Mouse (Mus musculus): ENCODE data around the gene Flt1. TPM values are rescaled to one million over a fixed set of nuclear protein-coding genes. Genes with fewer than 3 reads are reported as not detected.
A peak's percentile ranks its signal among the peaks of the same experiment; 100 is the strongest.

The Flt1 gene
- polyA plus RNA-seq, 1 experiment from 2014 or later = 16.7 TPM

GRCm38 (mm10) chr5:147634016-147634415 lies 91.8 kb downstream of the Flt1 start:
- H3K27ac ChIP-seq (ENCODE audit: low read length) = no peak overlapping the region
- no peak overlapping the region for H3K4me3 ChIP-seq (ENCODE audit: low read length)
- H3K36me3 ChIP-seq (ENCODE audit: control insufficient read depth, insufficient read depth, low read length) = no peaks in the 10 kb centered on the region
- no peaks in the 10 kb centered on the region for H3K4me1 ChIP-seq (replicated peaks; ENCODE audit: control insufficient read depth, insufficient read depth, low read length)
- H3K4me2 ChIP-seq (ENCODE audit: low read depth, low read length) = no peak overlapping the region
- no peak for ATAC-seq (ENCODE audit: low read depth)
- H3K9ac ChIP-seq (ENCODE audit: low read length) = no peak overlapping the region
- WGBS = 49% methylated on average over 10 of the region's 11 CpGs
- H3K27me3 ChIP-seq (ENCODE audit: control insufficient read depth, insufficient read depth, low read depth, low read length) = no peaks in the 10 kb centered on the region
- no peaks in the 10 kb centered on the region for H3K9me3 ChIP-seq (ENCODE audit: control insufficient read depth, low read length)

DNA sequence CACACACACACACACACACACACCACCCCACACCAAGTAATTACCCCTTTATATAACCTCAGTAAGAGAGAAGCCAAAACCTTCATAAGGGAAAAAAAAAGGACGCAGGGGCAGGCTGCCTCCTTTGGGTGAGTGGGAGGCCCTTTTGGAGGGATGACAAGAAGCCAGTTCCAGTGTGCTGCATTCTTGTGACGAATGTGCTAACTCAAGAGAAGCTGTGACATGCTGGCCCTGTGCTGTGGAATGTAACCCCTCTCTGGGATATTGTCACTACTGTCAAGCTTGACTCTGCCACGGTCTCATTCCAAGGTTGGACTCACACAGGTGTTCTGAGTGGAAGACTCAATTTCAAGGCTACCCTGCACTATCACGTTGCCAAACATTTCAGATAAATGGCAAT lies 93.1 kb downstream of the Flt1 start:
- H3K4me3 ChIP-seq (ENCODE audit: low read length) = no peak overlapping the region
- no peak overlapping the region for H3K9ac ChIP-seq (ENCODE audit: low read length)
- no peaks in the 10 kb centered on the region for H3K4me1 ChIP-seq (replicated peaks; ENCODE audit: control insufficient read depth, insufficient read depth, low read length)
- no peaks in the 10 kb centered on the region for H3K27me3 ChIP-seq (ENCODE audit: control insufficient read depth, insufficient read depth, low read depth, low read length)
- no peaks in the 10 kb centered on the region for H3K9me3 ChIP-seq (ENCODE audit: control insufficient read depth, low read length)
- H3K27ac ChIP-seq (ENCODE audit: low read length) = no peak overlapping the region
- 62% methylated on average over 4 of the region's 4 CpGs for WGBS
- H3K36me3 ChIP-seq (ENCODE audit: control insufficient read depth, insufficient read depth, low read length) = no peaks in the 10 kb centered on the region
- H3K4me2 ChIP-seq (ENCODE audit: low read depth, low read length) = no peak overlapping the region
- no peak for ATAC-seq (ENCODE audit: low read depth)

DNA sequence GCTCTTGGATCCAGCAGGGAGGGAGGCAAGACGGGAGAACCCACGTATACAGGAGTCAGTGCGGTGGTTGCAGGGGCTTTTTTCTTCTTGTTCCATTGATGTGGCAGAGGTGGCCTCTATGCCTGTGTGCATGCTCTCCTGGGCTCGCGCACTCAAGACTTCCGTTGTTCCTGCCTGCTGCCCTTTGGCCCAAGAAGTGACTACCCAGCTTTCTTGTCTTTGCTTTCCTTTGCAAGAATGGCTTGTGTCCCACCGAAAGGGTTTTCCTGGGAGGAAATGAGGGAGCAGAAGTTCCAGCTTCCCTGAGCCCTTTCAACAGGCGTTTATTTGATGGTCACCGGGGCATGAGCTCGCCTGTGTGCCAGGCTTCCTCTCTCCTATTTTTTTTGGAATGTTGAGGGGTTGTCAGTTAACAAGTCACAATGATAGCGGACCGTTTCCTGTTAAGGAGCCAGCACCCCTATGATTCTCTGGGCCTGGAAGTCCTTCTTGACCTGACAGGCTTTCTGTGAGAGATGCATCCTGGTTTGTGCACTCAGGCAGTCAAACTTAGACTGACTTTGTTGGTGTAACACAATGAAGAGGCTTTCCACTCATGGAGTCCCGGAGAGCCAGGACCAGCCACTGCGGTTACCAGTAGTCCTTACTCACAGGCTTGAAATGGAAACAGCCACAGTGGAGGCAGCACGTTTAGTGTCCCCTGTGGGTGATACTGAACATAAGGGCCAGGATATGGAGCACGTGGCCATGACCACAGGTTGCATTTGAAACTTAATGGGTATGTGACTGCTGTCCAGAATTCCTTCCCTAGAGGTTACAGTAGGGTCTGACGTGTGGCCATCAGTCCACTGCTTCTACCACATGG lies 95.2 kb downstream of the Flt1 start:
- H3K4me3 ChIP-seq (ENCODE audit: low read length) = no peak overlapping the region
- no peak overlapping the region for H3K9ac ChIP-seq (ENCODE audit: low read length)
- H3K4me1 ChIP-seq (replicated peaks; ENCODE audit: control insufficient read depth, insufficient read depth, low read length) = no peaks in the 10 kb centered on the region
- 63% methylated on average over 17 of the region's 17 CpGs for WGBS
- peak overlapping the region; percentile 60 for H3K27ac ChIP-seq (ENCODE audit: low read length)
- no peaks in the 10 kb centered on the region for H3K27me3 ChIP-seq (ENCODE audit: control insufficient read depth, insufficient read depth, low read depth, low read length)
- no peak overlapping the region for H3K4me2 ChIP-seq (ENCODE audit: low read depth, low read length)
- peak; percentile 38 for ATAC-seq (ENCODE audit: low read depth)
- H3K36me3 ChIP-seq (ENCODE audit: control insufficient read depth, insufficient read depth, low read length) = no peaks in the 10 kb centered on the region
- no peaks in the 10 kb centered on the region for H3K9me3 ChIP-seq (ENCODE audit: control insufficient read depth, low read length)

DNA sequence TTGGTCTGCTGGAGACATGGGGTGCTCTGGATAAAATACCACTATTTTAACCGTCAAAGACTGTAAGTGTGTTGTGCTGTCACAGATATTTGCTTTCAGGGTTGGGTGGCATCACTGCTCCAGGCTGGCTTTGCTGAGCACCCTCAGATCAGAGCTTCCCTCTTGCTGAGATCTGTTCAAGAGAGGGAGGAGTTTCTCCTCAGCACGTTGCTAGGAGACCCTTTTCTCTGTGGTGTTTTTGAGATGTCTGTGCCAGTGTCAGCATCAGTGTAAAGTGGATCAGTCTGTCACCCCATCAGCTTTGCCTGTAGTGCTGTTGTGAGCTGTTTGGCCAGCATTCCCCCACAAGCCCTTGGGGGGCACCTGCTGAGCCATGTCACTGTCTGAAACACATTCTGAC lies 98.9 kb downstream of the Flt1 start:
- Histone ChIP-seq H3K4me2 (ENCODE audit: low read depth, low read length) (no peak overlapping the region), H3K4me1 (replicated peaks; ENCODE audit: control insufficient read depth, insufficient read depth, low read length) (no peaks in the 10 kb centered on the region), H3K4me3 (ENCODE audit: low read length) (no peak overlapping the region), H3K27me3 (ENCODE audit: control insufficient read depth, insufficient read depth, low read depth, low read length) (no peaks in the 10 kb centered on the region), H3K36me3 (ENCODE audit: control insufficient read depth, insufficient read depth, low read length) (no peaks in the 10 kb centered on the region), H3K9ac (ENCODE audit: low read length) (no peak overlapping the region), H3K9me3 (ENCODE audit: control insufficient read depth, low read length) (no peaks in the 10 kb centered on the region), H3K27ac (ENCODE audit: low read length) (no peak overlapping the region)
- WGBS = 40% methylated on average over 2 of the region's 2 CpGs
- no peak for ATAC-seq (ENCODE audit: low read depth)

GRCm38 (mm10) chr5:147623747-147624146 lies 102.1 kb downstream of the Flt1 start:
- peaks cover 4% of the 10 kb centered on the region; the same call in 1 of the 2 replicates for H3K4me1 ChIP-seq (replicated peaks; ENCODE audit: control insufficient read depth, insufficient read depth, low read length)
- H3K4me2 ChIP-seq (ENCODE audit: low read depth, low read length) = no peak overlapping the region
- H3K9me3 ChIP-seq (ENCODE audit: control insufficient read depth, low read length) = no peaks in the 10 kb centered on the region
- no peak overlapping the region for H3K27ac ChIP-seq (ENCODE audit: low read length)
- no peak for ATAC-seq (ENCODE audit: low read depth)
- H3K36me3 ChIP-seq (ENCODE audit: control insufficient read depth, insufficient read depth, low read length) = no peaks in the 10 kb centered on the region
- H3K27me3 ChIP-seq (ENCODE audit: control insufficient read depth, insufficient read depth, low read depth, low read length) = no peaks in the 10 kb centered on the region
- 35% methylated on average over 10 of the region's 10 CpGs for WGBS
- H3K4me3 ChIP-seq (ENCODE audit: low read length) = no peak overlapping the region
- H3K9ac ChIP-seq (ENCODE audit: low read length) = no peak overlapping the region

- ATAC-seq (ENCODE audit: low read depth) = peak; percentile 79
- Histone ChIP-seq H3K27me3 (ENCODE audit: control insufficient read depth, insufficient read depth, low read depth, low read length) (no peaks in the 10 kb centered on the region), H3K4me2 (ENCODE audit: low read depth, low read length) (peak overlapping the region; percentile 18; the same call in 1 of the 2 replicates), H3K9ac (ENCODE audit: low read length) (no peak overlapping the region; the same call in 1 of the 2 replicates), H3K4me1 (replicated peaks; ENCODE audit: control insufficient read depth, insufficient read depth, low read length) (peaks cover 4% of the 10 kb centered on the region; the same call in 1 of the 2 replicates), H3K36me3 (ENCODE audit: control insufficient read depth, insufficient read depth, low read length) (no peaks in the 10 kb centered on the region), H3K9me3 (ENCODE audit: control insufficient read depth, low read length) (no peaks in the 10 kb centered on the region), H3K4me3 (ENCODE audit: low read length) (no peak overlapping the region), H3K27ac (ENCODE audit: low read length) (peak overlapping the region; percentile 59)
- WGBS = 8% methylated on average over 2 of the region's 2 CpGs
Observed at GRCm38 (mm10) chr5:147620178-147620577, 105.6 kb downstream of the Flt1 start.

GRCm38 (mm10) chr5:147618243-147618642 lies 107.6 kb downstream of the Flt1 start:
- Histone ChIP-seq H3K27ac (ENCODE audit: low read length) (no peak overlapping the region), H3K9me3 (ENCODE audit: control insufficient read depth, low read length) (no peaks in the 10 kb centered on the region), H3K4me1 (replicated peaks; ENCODE audit: control insufficient read depth, insufficient read depth, low read length) (peaks cover 4% of the 10 kb centered on the region; the same call in 1 of the 2 replicates), H3K4me3 (ENCODE audit: low read length) (no peak overlapping the region), H3K27me3 (ENCODE audit: control insufficient read depth, insufficient read depth, low read depth, low read length) (no peaks in the 10 kb centered on the region), H3K36me3 (ENCODE audit: control insufficient read depth, insufficient read depth, low read length) (no peaks in the 10 kb centered on the region), H3K4me2 (ENCODE audit: low read depth, low read length) (no peak overlapping the region), H3K9ac (ENCODE audit: low read length) (no peak overlapping the region)
- ATAC-seq (ENCODE audit: low read depth) = no peak
- 65% methylated on average over 10 of the region's 10 CpGs for WGBS

- Histone ChIP-seq H3K9me3 (ENCODE audit: control insufficient read depth, low read length) (no peaks in the 10 kb centered on the region), H3K27ac (ENCODE audit: low read length) (no peak overlapping the region), H3K27me3 (ENCODE audit: control insufficient read depth, insufficient read depth, low read depth, low read length) (no peaks in the 10 kb centered on the region), H3K9ac (ENCODE audit: low read length) (no peak overlapping the region), H3K4me1 (replicated peaks; ENCODE audit: control insufficient read depth, insufficient read depth, low read length) (peaks cover 7% of the 10 kb centered on the region), H3K36me3 (ENCODE audit: control insufficient read depth, insufficient read depth, low read length) (no peaks in the 10 kb centered on the region), H3K4me2 (ENCODE audit: low read depth, low read length) (no peak overlapping the region), H3K4me3 (ENCODE audit: low read length) (no peak overlapping the region)
- WGBS = 58% methylated on average over 3 of the region's 3 CpGs
- ATAC-seq (ENCODE audit: low read depth) = no peak
Observed at GRCm38 (mm10) chr5:147616450-147616849, 109.4 kb downstream of the Flt1 start.

GRCm38 (mm10) chr5:147614659-147615058 lies 111.2 kb downstream of the Flt1 start:
- no peak for ATAC-seq (ENCODE audit: low read depth)
- WGBS = 49% methylated on average over 6 of the region's 6 CpGs
- no peaks in the 10 kb centered on the region for H3K36me3 ChIP-seq (ENCODE audit: control insufficient read depth, insufficient read depth, low read length)
- H3K4me1 ChIP-seq (replicated peaks; ENCODE audit: control insufficient read depth, insufficient read depth, low read length) = peaks cover 2% of the 10 kb centered on the region; the same call in 1 of the 2 replicates
- H3K9me3 ChIP-seq (ENCODE audit: control insufficient read depth, low read length) = no peaks in the 10 kb centered on the region
- H3K9ac ChIP-seq (ENCODE audit: low read length) = no peak overlapping the region
- H3K27ac ChIP-seq (ENCODE audit: low read length) = no peak overlapping the region
- no peak overlapping the region for H3K4me3 ChIP-seq (ENCODE audit: low read length)
- no peaks in the 10 kb centered on the region for H3K27me3 ChIP-seq (ENCODE audit: control insufficient read depth, insufficient read depth, low read depth, low read length)
- H3K4me2 ChIP-seq (ENCODE audit: low read depth, low read length) = no peak overlapping the region

All from lung, embryonic 16.5 days (tissue).